Mouse (Mus musculus): Measurements from ENCODE around the gene Morf4l2.

GRCm38 (mm10) chrX:136749329-136749728, 5.8 kb upstream of the Morf4l2 start:
- no peak for TF ChIP-seq POLR2A (IDR thresholded peaks at IDR 0.05; ENCODE audit: low read depth, low read length)
- TF ChIP-seq POLR2AphosphoS2 (IDR thresholded peaks at IDR 0.05; ENCODE audit: low read depth, low read length): no peak
- no peak for TF ChIP-seq CTCF (conservative IDR thresholded peaks at IDR 0.05 in 1 of 2, IDR thresholded peaks at IDR 0.05 in 1 of 2; ENCODE audit: low read depth in 2 of 2, low read length in 2 of 2)
- no peak for TF ChIP-seq MYC (IDR thresholded peaks at IDR 0.05; ENCODE audit: low read depth, low read length)
- no peak for TF ChIP-seq USF1 (IDR thresholded peaks at IDR 0.05; ENCODE audit: low read depth, low read length)
- no peak for TF ChIP-seq EP300 (IDR thresholded peaks at IDR 0.05; ENCODE audit: low read length)
- TF ChIP-seq JUND (conservative IDR thresholded peaks at IDR 0.05; ENCODE audit: low read depth, low read length): no peak
- TF ChIP-seq SMC3 (IDR thresholded peaks at IDR 0.05; ENCODE audit: low read depth, low read length): no peak

Data from CH12.LX (cell line).